Mouse (Mus musculus): ENCODE measurements around the gene Ubl5.
"Not testable (repeated sequence)": the region's sequence is repeated elsewhere in the genome, so short reads cannot be mapped to it uniquely, and the experiment has no call there.

The Ubl5 gene

GRCm38 (mm10) chr9:20653859-20654258 lies 11.2 kb downstream of the Ubl5 start:
- no peak for DNase-seq (ENCODE audit: low spot score in 2 of 2)

GRCm38 (mm10) chr9:20657546-20657945 lies 14.9 kb downstream of the Ubl5 start:
- DNase-seq (ENCODE audit: low spot score in 2 of 2), result no peak

DNA sequence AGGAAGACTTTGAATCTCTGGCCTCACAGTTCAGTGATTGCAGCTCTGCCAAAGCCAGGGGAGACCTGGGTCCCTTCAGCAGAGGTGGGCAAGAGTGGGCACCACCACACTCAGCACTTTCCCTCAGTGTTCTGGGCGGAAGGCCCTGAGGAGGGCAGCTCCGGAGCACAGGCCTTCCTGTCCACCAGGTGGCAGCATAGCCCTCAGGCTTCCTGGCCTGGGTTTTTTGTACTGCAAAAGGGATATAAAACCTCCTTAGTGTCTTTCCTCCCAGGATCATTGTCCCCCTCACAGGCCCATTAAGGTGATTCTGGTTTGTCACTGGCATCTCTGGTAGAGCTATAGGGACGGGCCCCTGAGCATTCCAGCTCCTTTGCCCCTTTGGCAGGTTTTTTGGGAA lies 19.6 kb downstream of the Ubl5 start:
- peak in 1 of 2 experiments; percentile 62 for DNase-seq (ENCODE audit: low spot score in 2 of 2)

- no peak for DNase-seq (ENCODE audit: low spot score in 2 of 2)
These were observed 20.2 kb downstream of the Ubl5 start for GRCm38 (mm10) chr9:20662874-20663273.

DNA sequence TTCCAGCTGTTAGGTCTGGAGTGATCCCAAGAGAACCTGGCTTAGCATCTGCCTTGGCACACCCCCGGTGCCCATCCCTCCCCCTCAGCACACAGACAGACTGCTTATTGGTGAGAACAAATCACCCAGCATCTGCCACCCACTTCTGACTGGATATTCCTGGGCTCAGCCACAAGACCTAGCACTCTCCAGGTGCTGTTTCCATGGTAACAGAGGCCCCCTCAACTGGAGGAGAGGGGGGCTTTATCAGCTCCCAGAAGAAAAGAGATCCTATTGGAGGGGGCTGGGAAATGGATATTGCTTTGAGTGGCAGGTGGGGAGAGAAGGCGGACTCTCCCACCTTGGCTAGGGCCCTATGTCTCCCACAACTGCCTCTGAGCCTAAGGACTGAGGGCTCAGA lies 21.3 kb downstream of the Ubl5 start:
- DNase-seq (ENCODE audit: low spot score in 2 of 2), result no peak

GRCm38 (mm10) chr9:20664366-20664765 lies 21.7 kb downstream of the Ubl5 start:
- DNase-seq (ENCODE audit: low spot score in 2 of 2), result no peak

GRCm38 (mm10) chr9:20664982-20665637 lies 22.4 kb downstream of the Ubl5 start:
- DNase-seq (ENCODE audit: low spot score in 2 of 2), result no peak

DNA sequence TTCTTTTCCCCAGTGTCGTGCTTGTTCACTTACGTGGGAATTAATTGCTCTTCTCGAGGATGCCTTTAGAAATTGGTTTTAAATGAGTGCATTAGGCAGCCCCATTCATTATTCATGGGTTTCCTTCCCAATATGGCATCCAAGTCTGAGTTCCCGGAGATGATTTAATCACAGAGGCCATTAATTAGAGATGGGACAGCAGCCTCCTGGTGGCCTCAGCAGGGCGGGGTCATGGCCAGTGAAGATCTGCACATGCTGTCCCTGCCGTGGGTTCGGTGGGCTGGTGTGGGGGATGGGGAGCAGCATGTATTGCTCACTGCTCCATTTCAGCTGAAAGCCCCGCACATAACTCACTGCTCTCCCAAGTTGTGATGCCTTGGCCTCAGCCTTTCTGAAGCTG lies 23.2 kb downstream of the Ubl5 start:
- DNase-seq (ENCODE audit: low spot score in 2 of 2), result no peak

GRCm38 (mm10) chr9:20666510-20667034 lies 23.9 kb downstream of the Ubl5 start:
- no peak for DNase-seq (ENCODE audit: low spot score in 2 of 2)

DNA sequence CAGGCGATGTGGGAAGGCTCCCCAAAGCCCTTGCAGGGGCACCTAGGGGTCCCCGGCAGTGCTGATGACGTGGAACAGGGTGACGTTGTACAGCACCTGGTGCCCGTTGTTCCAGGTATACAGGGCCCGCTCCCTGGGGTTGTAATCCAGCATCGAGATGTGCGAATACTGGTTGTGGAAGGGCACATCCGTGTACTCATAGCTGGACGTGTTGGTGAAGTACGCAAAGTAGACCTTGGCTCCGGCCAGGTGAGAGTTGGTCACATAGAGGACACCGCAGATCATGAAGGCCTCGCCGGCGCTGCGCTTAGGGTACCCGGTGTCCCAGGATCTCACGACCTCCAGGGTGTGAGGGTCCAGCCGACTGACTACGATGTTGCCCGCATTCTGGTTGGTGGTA lies 25.4 kb downstream of the Ubl5 start:
- no peak for DNase-seq (ENCODE audit: low spot score in 2 of 2)

DNA sequence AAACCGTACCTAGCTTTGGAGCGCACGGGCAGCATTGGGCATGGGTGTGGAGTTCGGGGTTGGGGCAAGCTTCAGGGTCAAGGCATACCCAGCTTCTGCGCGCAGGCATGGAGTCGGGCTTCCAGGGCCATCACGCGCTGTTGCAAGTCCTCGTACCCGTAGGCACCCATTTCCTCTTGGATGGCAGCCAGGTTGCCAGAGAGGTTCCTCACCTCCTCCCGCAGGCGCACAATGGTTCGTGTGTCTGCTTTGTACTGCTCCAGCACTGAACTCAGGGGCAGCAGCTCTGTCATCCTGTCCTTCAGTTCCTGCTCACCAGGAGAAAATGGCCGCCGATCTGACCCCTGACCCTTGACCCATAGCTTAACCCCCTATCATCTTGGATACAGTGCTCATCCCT lies 29.4 kb downstream of the Ubl5 start:
- no peak for DNase-seq (ENCODE audit: low spot score in 2 of 2)

GRCm38 (mm10) chr9:20677892-20678291 lies 35.2 kb downstream of the Ubl5 start:
- DNase-seq (ENCODE audit: low spot score in 2 of 2), result no peak

GRCm38 (mm10) chr9:20680378-20680958 lies 37.8 kb downstream of the Ubl5 start:
- DNase-seq (ENCODE audit: low spot score in 2 of 2), result no peak

DNA sequence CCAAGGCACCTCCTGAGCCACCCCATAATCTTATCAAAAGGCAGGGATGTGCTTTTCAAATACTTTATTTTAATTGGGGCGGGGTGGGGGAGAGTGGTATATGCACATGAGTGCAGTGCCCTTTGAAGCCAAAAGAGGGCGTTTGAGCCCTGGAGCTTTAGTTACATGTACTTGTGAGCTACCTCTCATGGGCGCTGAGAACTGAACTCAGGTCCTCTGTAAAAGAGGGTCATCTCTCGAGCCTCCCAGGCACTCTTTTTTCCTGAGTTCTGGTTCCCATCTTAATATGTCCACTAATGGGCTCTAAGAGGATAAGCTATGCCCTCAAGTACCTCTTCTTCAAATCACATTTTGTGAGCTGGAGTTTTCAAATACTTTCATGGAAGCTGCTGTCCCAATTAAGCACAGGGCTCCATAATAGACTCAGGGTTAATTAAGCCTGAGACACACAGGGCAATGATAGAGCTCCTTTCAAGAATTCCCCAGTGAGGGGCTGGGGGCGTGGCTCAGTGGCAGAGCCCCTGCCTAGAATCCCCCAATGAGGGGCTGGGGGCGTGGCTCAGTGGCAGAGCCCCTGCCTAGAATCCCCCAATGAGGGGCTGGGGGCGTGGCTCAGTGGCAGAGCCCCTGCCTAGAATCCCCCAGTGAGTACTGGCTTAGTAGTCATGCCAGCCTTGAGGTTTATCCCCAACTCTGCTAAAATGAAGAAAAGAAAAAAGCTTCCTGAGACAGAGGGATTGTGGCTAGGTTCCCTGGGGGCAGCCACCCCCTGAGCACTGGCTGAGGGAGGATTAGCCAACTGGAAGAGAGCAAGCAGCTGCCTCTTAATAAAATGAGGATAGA lies 39.1 kb downstream of the Ubl5 start:
- no peak for DNase-seq (ENCODE audit: low spot score in 2 of 2)

DNA sequence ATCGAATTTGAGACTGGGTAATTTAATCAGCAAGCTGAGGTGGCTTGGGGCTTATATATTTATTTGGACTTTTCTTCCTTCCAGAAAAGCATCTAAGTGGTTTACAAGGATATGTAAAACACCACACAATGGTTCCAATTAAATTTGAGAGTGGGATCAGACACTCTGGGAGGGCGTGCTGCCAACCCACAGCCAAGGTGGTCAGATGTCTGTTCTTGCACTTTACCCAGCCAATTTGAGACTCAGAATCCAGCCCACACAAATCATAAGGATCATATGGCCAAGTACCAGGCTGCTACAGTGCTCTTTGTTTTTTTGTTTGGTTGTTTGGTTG lies 39.7 kb downstream of the Ubl5 start:
- DNase-seq (ENCODE audit: low spot score in 2 of 2), result no peak

- no peak for DNase-seq (ENCODE audit: low spot score in 2 of 2)
These were observed 42.6 kb downstream of the Ubl5 start for GRCm38 (mm10) chr9:20685081-20685861.

GRCm38 (mm10) chr9:20689403-20689802 lies 46.7 kb downstream of the Ubl5 start:
- DNase-seq (ENCODE audit: low spot score in 2 of 2), result no peak

DNA sequence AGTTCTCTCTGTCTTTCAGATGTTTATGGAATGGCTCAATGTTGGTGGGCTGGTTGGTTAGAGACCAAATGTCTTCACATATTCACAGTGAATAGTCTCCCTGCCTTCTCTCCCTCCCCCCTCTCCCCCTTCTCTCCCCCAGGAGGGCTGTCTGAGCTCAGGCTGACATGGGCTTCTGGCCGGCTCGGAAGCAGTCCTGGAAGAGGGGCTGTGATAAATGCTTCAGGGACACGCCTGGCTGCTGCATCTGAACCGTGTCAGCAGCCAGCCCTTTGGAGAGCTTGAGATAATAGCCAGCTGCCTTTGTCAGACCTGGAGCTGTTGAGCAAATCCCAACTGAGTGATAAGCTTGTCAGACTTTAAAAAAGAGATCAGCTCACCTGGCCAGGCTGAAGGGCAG lies 47.2 kb downstream of the Ubl5 start:
- DNase-seq (ENCODE audit: low spot score in 2 of 2), result no peak

DNA sequence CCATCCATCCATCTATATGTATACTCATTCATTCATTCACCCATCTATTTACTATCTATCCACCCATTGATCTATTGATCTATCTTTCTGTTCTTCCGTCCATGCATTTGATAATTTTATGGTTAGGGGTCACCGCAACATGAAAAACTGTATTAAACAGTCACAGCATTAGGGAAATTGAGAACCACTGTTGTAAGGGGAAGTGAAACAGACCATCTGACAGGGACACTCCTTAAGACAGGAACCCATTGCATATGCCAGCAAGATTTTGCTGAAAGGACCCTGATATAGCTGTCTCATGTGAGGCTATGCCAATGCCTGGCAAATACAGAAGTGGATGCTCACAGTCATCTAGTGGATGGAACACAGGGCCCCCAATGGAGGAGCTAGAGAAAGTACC lies 47.8 kb downstream of the Ubl5 start:
- not testable (repeated sequence) for DNase-seq (ENCODE audit: low spot score in 2 of 2)

DNA sequence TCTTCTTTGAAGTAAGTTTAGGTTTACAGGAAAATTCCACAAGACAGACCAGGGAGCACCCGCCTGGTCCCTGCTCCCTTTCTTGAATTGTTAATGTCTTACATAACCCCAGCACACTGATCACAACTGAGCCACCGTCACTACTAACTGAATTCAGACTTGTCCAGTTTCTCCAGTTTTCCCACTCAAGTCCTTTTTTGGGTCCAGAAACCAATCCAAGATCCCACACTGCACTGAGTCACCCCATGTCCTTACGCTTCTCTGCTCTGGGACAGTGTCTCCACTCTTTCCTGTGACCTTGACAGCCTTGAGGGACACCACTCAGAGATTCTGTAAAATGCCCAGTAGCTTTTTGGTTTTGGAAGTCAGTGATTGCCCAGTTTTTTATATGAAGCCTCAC lies 50.2 kb downstream of the Ubl5 start:
- no peak for DNase-seq (ENCODE audit: low spot score in 2 of 2)

GRCm38 (mm10) chr9:20694721-20695235 lies 52.1 kb downstream of the Ubl5 start:
- peak in 1 of 2 experiments; percentile 11 for DNase-seq (ENCODE audit: low spot score in 2 of 2)
